Mouse (Mus musculus): ENCODE data around the gene Il2.

Il2 gene

GRCm38 (mm10) chr3:37125655-37126054 lies at the start of gene Il2:
Gene Il2 (minus strand): TSS chr3:37125959.
- no peak for DNase-seq

GRCm38 (mm10) chr3:37174711-37175572 lies 49.2 kb upstream of the Il2 start:
- DNase-seq = no peak

GRCm38 (mm10) chr3:37173285-37173684 lies 47.5 kb upstream of the Il2 start:
- no peak for DNase-seq

- DNase-seq = no peak
These were observed 43.5 kb upstream of the Il2 start for GRCm38 (mm10) chr3:37169283-37169682.

GRCm38 (mm10) chr3:37161096-37161495 lies 35.3 kb upstream of the Il2 start:
- DNase-seq = no peak

- no peak for DNase-seq
These were observed 32.5 kb upstream of the Il2 start for GRCm38 (mm10) chr3:37158246-37158645.

GRCm38 (mm10) chr3:37157082-37157481 lies 31.3 kb upstream of the Il2 start:
- no peak for DNase-seq

GRCm38 (mm10) chr3:37154396-37154795 lies 28.6 kb upstream of the Il2 start:
- DNase-seq = no peak

- DNase-seq = no peak
These were observed 27.2 kb upstream of the Il2 start for GRCm38 (mm10) chr3:37153004-37153403.

GRCm38 (mm10) chr3:37152274-37152673 lies 26.5 kb upstream of the Il2 start:
- peak in 1 of 2 experiments; percentile 21 for DNase-seq

- DNase-seq = no peak
These were observed 21.1 kb upstream of the Il2 start for GRCm38 (mm10) chr3:37146810-37147209.

- peak; percentile 39 to 54 for DNase-seq
These were observed 20.6 kb upstream of the Il2 start for GRCm38 (mm10) chr3:37146406-37146805.

- DNase-seq = no peak
These were observed 19.2 kb upstream of the Il2 start for GRCm38 (mm10) chr3:37144979-37145378.

GRCm38 (mm10) chr3:37141827-37142226 lies 16.1 kb upstream of the Il2 start:
- no peak for DNase-seq

GRCm38 (mm10) chr3:37140168-37140906 lies 14.6 kb upstream of the Il2 start:
- DNase-seq = no peak

- DNase-seq = no peak
These were observed 13.4 kb upstream of the Il2 start for GRCm38 (mm10) chr3:37139192-37139591.

- DNase-seq = peak in 1 of 2 experiments; percentile 23
These were observed 11.5 kb upstream of the Il2 start for GRCm38 (mm10) chr3:37137231-37137630.

- DNase-seq = peak in 1 of 2 experiments; percentile 14
These were observed 3.3 kb upstream of the Il2 start for GRCm38 (mm10) chr3:37129063-37129462.

GRCm38 (mm10) chr3:37128269-37128668 lies 2.5 kb upstream of the Il2 start:
- peak; percentile 28 to 45 for DNase-seq

GRCm38 (mm10) chr3:37126162-37126561 lies 403 bp upstream of the Il2 start:
- DNase-seq = no peak

- DNase-seq = no peak
These were observed 35.0 kb downstream of the Il2 start for GRCm38 (mm10) chr3:37090721-37091120.

GRCm38 (mm10) chr3:37084860-37085259 lies 40.9 kb downstream of the Il2 start:
- DNase-seq = no peak

GRCm38 (mm10) chr3:37073211-37073610 lies 52.5 kb downstream of the Il2 start:
- DNase-seq = peak; percentile 68 to 76

Measured in kidney, postnatal 4 days (tissue).